Mouse (Mus musculus) left cerebral cortex, postnatal 14 days (tissue): ENCODE data around the gene Wdr20rt. TPM values are rescaled to one million over a fixed set of nuclear protein-coding genes. Genes with fewer than 3 reads are reported as not detected.

Source experiments
- total RNA-seq, 2 experiments: library from RNA; stranded (reverse); gene quantifications; 2 replicates each; pipeline ENCODE4 v1.2.3; 2021

Wdr20rt gene
- total RNA-seq, 2 experiments from 2014 or later = not detected

Other genes with a start within 250 kb of the Wdr20rt start
- 10 to 100 TPM; 35.2 to 37.9 TPM for gene Prpf39, start 189.2 kb upstream of the Wdr20rt start, total RNA-seq
- 100 to 1,000 TPM; 181 to 184 TPM for gene Fkbp3, start 151.5 kb upstream of the Wdr20rt start, total RNA-seq
- gene Fancm, start 149.9 kb upstream of the Wdr20rt start, total RNA-seq = 10 to 100 TPM in 1 of 2 experiments, 1 to 10 TPM in 1; 8.6 to 10.3 TPM
- 1 to 10 TPM in 1 of 2 experiments, under 1 TPM in 1; 0.55 to 1.4 TPM for gene Mis18bp1, start 52.9 kb upstream of the Wdr20rt start, total RNA-seq